Mouse (Mus musculus): ENCODE data around the gene Gm42674.

GRCm38 (mm10) chr3:90611494-90611893, 9.8 kb downstream of the Gm42674 start:
- TF ChIP-seq POLR2A (IDR thresholded peaks at IDR 0.05; ENCODE audit: low read depth, low read length) (no peak), CTCF (IDR thresholded peaks at IDR 0.05; ENCODE audit: extremely low read depth, insufficient read depth, insufficient read length, insufficient replicate concordance) (no peak)
